Comparison of ENCODE assay signal across 25 mouse cellular contexts in the genomic region with DNA sequence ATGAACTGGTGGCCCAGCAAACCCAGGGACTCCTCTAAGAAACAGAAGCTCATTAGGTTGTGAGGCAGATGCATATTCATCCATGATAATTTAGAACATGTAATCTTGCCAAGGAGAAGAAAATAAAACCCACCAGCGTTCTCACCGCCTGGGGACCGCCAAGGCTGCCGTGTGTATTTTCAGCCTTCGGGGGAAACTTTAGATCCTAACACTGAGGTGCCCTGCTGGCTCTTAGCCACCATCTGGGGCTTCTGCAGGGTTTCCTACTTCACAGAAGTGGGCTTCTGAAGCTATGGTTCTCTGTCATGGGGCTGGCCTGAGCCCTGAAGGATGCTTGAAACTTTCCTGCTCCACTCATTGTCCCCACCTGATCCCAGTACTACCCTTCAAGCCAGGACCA.
"Had no signal": no experiment of that assay in that cellular context is flagged by ENCODE, and none has a peak within 500 bp of the region (broad histone marks: within the 10 kb centered on the region; RNA-seq: fewer than 3 reads in every experiment).

No protein-coding gene starts in this region.

- H3K27ac ChIP-seq: heart, adult 2 months; heart, embryonic 13.5 days; heart, embryonic 15.5 days; hindbrain, embryonic 13.5 days; hindbrain, embryonic 15.5 days; hindbrain, postnatal 0 days; kidney, embryonic 15.5 days; kidney, postnatal 0 days; limb, embryonic 13.5 days; limb, embryonic 15.5 days had no signal

- H3K4me3 ChIP-seq: heart, adult 2 months; heart, embryonic 13.5 days; heart, embryonic 15.5 days; hindbrain, embryonic 13.5 days; hindbrain, embryonic 15.5 days; kidney, embryonic 15.5 days; limb, embryonic 13.5 days; limb, embryonic 15.5 days had no signal

- H3K4me2 ChIP-seq: heart, embryonic 11.5 days; heart, embryonic 13.5 days; heart, embryonic 15.5 days; hindbrain, embryonic 13.5 days; hindbrain, embryonic 15.5 days; kidney, embryonic 15.5 days; limb, embryonic 13.5 days; limb, embryonic 15.5 days had no signal

- H3K4me1 ChIP-seq: heart, embryonic 13.5 days; heart, embryonic 15.5 days; hindbrain, embryonic 13.5 days; hindbrain, embryonic 15.5 days; limb, embryonic 13.5 days; limb, embryonic 15.5 days had no signal

- H3K9ac ChIP-seq: heart, embryonic 13.5 days; heart, embryonic 15.5 days; hindbrain, embryonic 13.5 days; hindbrain, embryonic 15.5 days; kidney, embryonic 15.5 days; limb, embryonic 13.5 days; limb, embryonic 15.5 days had no signal

- DNase-seq: gastrocnemius, postnatal 14 days; gastrocnemius, postnatal 36 days; heart, adult 11 months; heart, adult 2 months; heart, postnatal 14 days; heart, postnatal 36 days; kidney, adult 11 months; kidney, adult 2 months; kidney, adult 9 months; kidney, postnatal 14 days; kidney, postnatal 36 days; layer of hippocampus, adult 9-11 months; layer of hippocampus, postnatal 36 days; left cerebral cortex, postnatal 4 days had no signal

- ATAC-seq: hindbrain, postnatal 0 days; intestine, embryonic 16.5 days had no signal

- H3K27me3 ChIP-seq: heart, embryonic 15.5 days; hindbrain, embryonic 13.5 days; hindbrain, embryonic 15.5 days; kidney, embryonic 15.5 days; limb, embryonic 13.5 days; limb, embryonic 15.5 days had no signal

- H3K36me3 ChIP-seq: heart, embryonic 13.5 days; heart, embryonic 15.5 days; hindbrain, embryonic 13.5 days; hindbrain, embryonic 15.5 days; kidney, embryonic 15.5 days; limb, embryonic 13.5 days; limb, embryonic 15.5 days had no signal

- H3K9me3 ChIP-seq: hindbrain, embryonic 15.5 days had no signal
